Mouse (Mus musculus): ENCODE measurements around the gene Plppr1.

Plppr1 gene

GRCm38 (mm10) chr4:49118842-49119241 lies 59.8 kb downstream of the Plppr1 start:
- DNase-seq (ENCODE audit: low spot score), result no peak

GRCm38 (mm10) chr4:49144798-49145197 lies 85.7 kb downstream of the Plppr1 start:
- no peak for DNase-seq (ENCODE audit: low spot score)

GRCm38 (mm10) chr4:49148775-49149174 lies 89.7 kb downstream of the Plppr1 start:
- DNase-seq (ENCODE audit: low spot score), result no peak

- no peak for DNase-seq (ENCODE audit: low spot score)
Observed at GRCm38 (mm10) chr4:49149251-49149650, 90.2 kb downstream of the Plppr1 start.

- no peak for DNase-seq (ENCODE audit: low spot score)
Observed at GRCm38 (mm10) chr4:49153849-49154248, 94.8 kb downstream of the Plppr1 start.

GRCm38 (mm10) chr4:49156781-49157180 lies 97.7 kb downstream of the Plppr1 start:
- no peak for DNase-seq (ENCODE audit: low spot score)

- DNase-seq (ENCODE audit: low spot score), result no peak
Observed at GRCm38 (mm10) chr4:49163285-49163684, 104.2 kb downstream of the Plppr1 start.

GRCm38 (mm10) chr4:49166391-49166790 lies 107.3 kb downstream of the Plppr1 start:
- DNase-seq (ENCODE audit: low spot score), result no peak

- DNase-seq (ENCODE audit: low spot score), result no peak
Observed at GRCm38 (mm10) chr4:49167030-49167429, 108.0 kb downstream of the Plppr1 start.

GRCm38 (mm10) chr4:49169498-49169897 lies 110.4 kb downstream of the Plppr1 start:
- no peak for DNase-seq (ENCODE audit: low spot score)

GRCm38 (mm10) chr4:49178101-49178500 lies 119.0 kb downstream of the Plppr1 start:
- no peak for DNase-seq (ENCODE audit: low spot score)

GRCm38 (mm10) chr4:49178891-49179290 lies 119.8 kb downstream of the Plppr1 start:
- DNase-seq (ENCODE audit: low spot score), result no peak

- DNase-seq (ENCODE audit: low spot score), result no peak
Observed at GRCm38 (mm10) chr4:49179471-49180181, 120.6 kb downstream of the Plppr1 start.

- DNase-seq (ENCODE audit: low spot score), result no peak
Observed at GRCm38 (mm10) chr4:49189991-49190526, 131.0 kb downstream of the Plppr1 start.

GRCm38 (mm10) chr4:49197125-49197747 lies 138.2 kb downstream of the Plppr1 start:
- no peak for DNase-seq (ENCODE audit: low spot score)

GRCm38 (mm10) chr4:49210457-49210856 lies 151.4 kb downstream of the Plppr1 start:
- no peak for DNase-seq (ENCODE audit: low spot score)

- DNase-seq (ENCODE audit: low spot score), result no peak
Observed at GRCm38 (mm10) chr4:49211582-49211981, 152.5 kb downstream of the Plppr1 start.

- no peak for DNase-seq (ENCODE audit: low spot score)
Observed at GRCm38 (mm10) chr4:49212616-49213544, 153.8 kb downstream of the Plppr1 start.

GRCm38 (mm10) chr4:49214341-49214740 lies 155.3 kb downstream of the Plppr1 start:
- no peak for DNase-seq (ENCODE audit: low spot score)

- DNase-seq (ENCODE audit: low spot score), result no peak
Observed at GRCm38 (mm10) chr4:49223501-49223900, 164.4 kb downstream of the Plppr1 start.

GRCm38 (mm10) chr4:49225021-49225420 lies 165.9 kb downstream of the Plppr1 start:
- DNase-seq (ENCODE audit: low spot score), result no peak

Measured in ovary, postnatal 10 days (tissue).